Mouse (Mus musculus) hindbrain, embryonic 16.5 days (tissue): ENCODE measurements around the gene Nacc2. TPM values are rescaled to one million over a fixed set of nuclear protein-coding genes. Genes with fewer than 3 reads are reported as not detected.

Experiments used
- ATAC-seq: fragments of 200-750 bp; cut with Nextera tagmentation; 2 replicates; pipeline ENCODE4 v1.8.0; 2017; ENCODE audit warnings: moderate TSS enrichment, moderate library complexity
- H3K27ac ChIP-seq: fragments of 300-500 bp; sonication (generic); 2 replicates; pipeline ENCODE4 v1.5.1; 2014; ENCODE audit warnings: low read depth, mild to moderate bottlenecking, control low read depth, low read length, moderate library complexity
- H3K27me3 ChIP-seq: fragments of 300-500 bp; sonication (generic); replicated peaks from 2 replicates; pipeline ENCODE4 v1.6.1; 2014; ENCODE audit warnings: low read length; ENCODE audit not compliant: control insufficient read depth, insufficient read depth
- H3K36me3 ChIP-seq: fragments of 300-500 bp; sonication (generic); 2 replicates; pipeline ENCODE4 v1.6.1; 2014; ENCODE audit warnings: mild to moderate bottlenecking, low read length, moderate library complexity, mixed read lengths; ENCODE audit not compliant: control insufficient read depth, insufficient read depth
- H3K4me1 ChIP-seq: fragments of 300-500 bp; sonication (generic); 2 replicates; pipeline ENCODE4 v1.6.1; 2014; ENCODE audit warnings: low read depth, low read length; ENCODE audit not compliant: control insufficient read depth, insufficient read depth
- H3K4me2 ChIP-seq: fragments of 300-500 bp; sonication (generic); 2 replicates; pipeline ENCODE4 v1.6.1; 2014; ENCODE audit warnings: mild to moderate bottlenecking, low read length, control low read depth, moderate library complexity
- H3K4me3 ChIP-seq: fragments of 300-500 bp; sonication (generic); 2 replicates; pipeline ENCODE4 v1.5.1; 2014; ENCODE audit warnings: mild to moderate bottlenecking, low read length, control low read depth, moderate library complexity
- H3K9ac ChIP-seq: fragments of 300-500 bp; sonication (generic); 2 replicates; pipeline ENCODE4 v1.6.1; 2014; ENCODE audit warnings: low read depth, mild to moderate bottlenecking, control low read depth, low read length, moderate library complexity
- H3K9me3 ChIP-seq: fragments of 300-500 bp; sonication (generic); 2 replicates; pipeline ENCODE4 v1.6.1; 2014; ENCODE audit warnings: mild to moderate bottlenecking, low read length, moderate library complexity; ENCODE audit not compliant: control insufficient read depth
- WGBS: fragments of 180-500 bp; shearing (Covaris S2); extraction: QIAGEN DNeasy Blood & Tissue Kit; methylation state at CpG from one replicate; pipeline ENCODE4 v1.1.7; 2014; 5-methylcytosine and 5-hydroxymethylcytosine counted together
- polyA plus RNA-seq: library from polyadenylated mRNA; unstranded; fragments of >200 nt; fragmentation: Nextera tagmentation; extraction: Ambion mirVana; gene quantifications from 2 replicates; pipeline ENCODE4 v1.2.1, GENCODE M21; 2015

Nacc2 gene
- polyA plus RNA-seq, 1 experiment from 2014 or later, result 24.5 TPM

DNA sequence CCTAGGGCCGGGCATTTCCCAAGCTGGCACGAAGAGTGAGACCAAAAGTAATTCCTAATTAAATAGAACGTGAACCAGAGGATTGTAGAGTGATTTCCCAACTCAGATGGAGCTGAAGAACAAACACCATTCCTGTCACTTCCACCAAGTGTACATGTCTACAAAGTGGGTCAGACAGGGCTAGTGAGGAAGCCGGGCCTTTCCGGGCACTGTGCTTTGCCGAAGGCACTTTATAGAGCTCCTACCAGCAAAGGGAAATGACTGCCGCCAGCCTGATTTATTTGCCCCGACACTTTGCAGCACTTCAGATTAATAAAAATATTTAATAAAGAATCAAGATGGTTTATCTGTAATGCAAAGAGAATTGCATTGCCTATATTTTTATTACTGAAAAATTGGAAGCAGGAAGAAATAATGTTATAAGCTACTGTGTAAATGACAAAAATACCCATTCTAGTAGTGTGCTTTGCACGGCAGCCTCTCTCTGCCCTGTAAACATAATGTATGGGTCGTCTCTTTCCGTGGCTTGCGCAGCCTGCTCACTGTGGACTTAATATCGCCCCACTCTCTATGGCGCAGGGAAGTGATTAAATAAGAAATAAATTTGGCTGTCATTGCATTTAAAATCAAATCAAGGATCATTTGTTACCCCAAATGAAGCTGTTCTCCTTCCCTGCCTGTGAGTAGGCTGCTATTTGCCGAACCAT is 88.5 kb downstream of the Nacc2 start:
- Histone ChIP-seq H3K4me1 (no peaks in the 10 kb centered on the region), H3K36me3 (no peaks in the 10 kb centered on the region), H3K9ac (no peak overlapping the region), H3K4me2 (no peak overlapping the region), H3K27me3 (no peaks in the 10 kb centered on the region; the same call in 1 of the 2 replicates), H3K27ac (no peak overlapping the region), H3K4me3 (no peak overlapping the region), H3K9me3 (no peaks in the 10 kb centered on the region)
- WGBS, result 75% methylated on average over 15 of the region's 15 CpGs
- ATAC-seq, result no peak

DNA sequence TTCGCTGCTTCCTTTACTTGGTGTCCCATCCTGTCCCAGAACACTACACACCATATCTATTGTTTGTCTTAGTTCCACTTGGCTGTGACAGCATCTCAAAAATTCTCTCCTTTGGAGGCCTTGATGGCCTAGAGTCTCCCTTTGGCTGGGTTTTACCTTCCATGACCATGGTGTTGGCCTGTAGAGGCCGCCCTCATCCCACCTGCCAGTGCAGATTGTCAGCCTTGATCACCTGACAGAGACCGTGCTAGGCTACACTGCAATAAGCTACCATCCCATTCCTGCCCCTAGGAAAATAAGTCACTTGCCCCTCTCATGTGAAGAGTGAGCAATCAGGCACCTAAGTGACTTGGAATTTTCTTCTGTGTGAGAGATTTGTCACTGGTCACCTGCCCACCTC is 92.7 kb downstream of the Nacc2 start:
- Histone ChIP-seq H3K9me3 (no peaks in the 10 kb centered on the region), H3K27ac (no peak overlapping the region), H3K9ac (no peak overlapping the region), H3K36me3 (no peaks in the 10 kb centered on the region), H3K4me2 (no peak overlapping the region), H3K27me3 (no peaks in the 10 kb centered on the region), H3K4me3 (no peak overlapping the region), H3K4me1 (no peaks in the 10 kb centered on the region)
- no peak for ATAC-seq
- 42% methylated on average over 3 of the region's 3 CpGs for WGBS

DNA sequence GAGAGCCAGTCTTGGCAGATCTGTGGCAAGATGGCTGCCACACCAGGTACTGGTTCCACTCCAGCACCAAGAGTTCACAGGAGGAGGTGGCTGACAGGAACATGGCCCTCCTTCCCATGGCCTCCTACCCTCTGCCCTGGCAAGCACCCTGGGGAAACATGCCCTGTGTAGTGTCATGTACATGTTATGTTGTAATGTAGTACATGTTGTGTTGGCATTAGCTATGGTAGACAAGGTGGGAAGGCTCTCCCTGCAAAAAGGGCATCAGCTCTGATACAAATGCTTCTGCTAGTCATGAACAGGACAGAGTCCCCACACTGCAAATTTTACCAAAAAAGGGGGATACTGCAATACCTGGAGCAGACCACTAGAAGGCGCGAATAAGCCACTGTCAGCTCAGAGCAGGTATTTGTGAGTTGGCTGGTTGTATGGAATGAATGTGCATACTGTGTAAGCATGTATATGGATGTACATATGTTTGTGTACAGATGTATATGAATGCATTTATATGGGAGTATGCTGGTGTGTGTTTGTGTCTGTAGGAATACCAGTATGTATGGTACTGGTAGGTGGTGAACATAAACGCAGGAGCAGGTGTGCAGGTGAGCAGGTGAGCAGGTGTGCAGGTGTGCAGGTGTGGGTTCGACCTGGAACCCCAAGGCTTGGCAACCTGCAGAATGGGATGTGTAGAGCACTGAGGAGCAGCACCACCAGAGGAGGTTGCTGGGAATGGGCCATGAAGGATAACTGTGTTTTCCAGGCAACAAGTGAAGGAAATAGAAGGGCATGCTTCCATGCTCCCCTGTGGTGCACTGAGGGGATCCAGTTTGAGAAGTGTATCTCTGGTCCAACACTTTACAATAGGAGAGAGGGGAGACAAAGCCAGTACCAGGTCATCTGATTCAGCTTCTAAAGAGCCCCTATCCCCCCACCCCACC is 98.6 kb downstream of the Nacc2 start:
- Histone ChIP-seq H3K4me2 (no peak overlapping the region), H3K27me3 (no peaks in the 10 kb centered on the region), H3K9me3 (no peaks in the 10 kb centered on the region), H3K4me1 (peaks cover 15% of the 10 kb centered on the region), H3K9ac (no peak overlapping the region), H3K36me3 (no peaks in the 10 kb centered on the region), H3K4me3 (no peak overlapping the region), H3K27ac (no peak overlapping the region)
- WGBS, result 31% methylated on average over 4 of the region's 4 CpGs
- no peak for ATAC-seq

GRCm38 (mm10) chr2:26022626-26023025 is 100.4 kb downstream of the Nacc2 start:
- no peak for ATAC-seq
- no peak overlapping the region for H3K9ac ChIP-seq
- H3K4me3 ChIP-seq, result no peak overlapping the region
- H3K27ac ChIP-seq, result no peak overlapping the region
- H3K9me3 ChIP-seq, result no peaks in the 10 kb centered on the region
- WGBS, result 87% methylated on average over 1 of the region's 1 CpGs
- no peak overlapping the region for H3K4me2 ChIP-seq
- no peaks in the 10 kb centered on the region for H3K27me3 ChIP-seq
- no peaks in the 10 kb centered on the region for H3K36me3 ChIP-seq
- peaks cover 15% of the 10 kb centered on the region for H3K4me1 ChIP-seq

GRCm38 (mm10) chr2:26022258-26022565 is 100.8 kb downstream of the Nacc2 start:
- Histone ChIP-seq H3K27ac (no peak overlapping the region), H3K4me2 (peak overlapping the region; percentile 55), H3K9ac (peak overlapping the region; percentile 48; the same call in 1 of the 2 replicates), H3K36me3 (no peaks in the 10 kb centered on the region), H3K9me3 (no peaks in the 10 kb centered on the region), H3K4me3 (no peak overlapping the region), H3K4me1 (peaks cover 15% of the 10 kb centered on the region), H3K27me3 (no peaks in the 10 kb centered on the region)
- WGBS, result 80% methylated on average over 8 of the region's 8 CpGs
- no peak; the same call in 1 of the 2 replicates for ATAC-seq

GRCm38 (mm10) chr2:26021561-26022257 is 101.3 kb downstream of the Nacc2 start, which contains the start of gene Ubac1:
Gene Ubac1, minus strand, starts transcription at chr2:26021747.
- peak; percentile 94 for ATAC-seq
- peak within 1 kb of the TSS; percentile 88 for H3K27ac ChIP-seq
- 5% methylated on average over 48 of the region's 50 CpGs for WGBS

GRCm38 (mm10) chr2:26020714-26021560 is 102.1 kb downstream of the Nacc2 start:
- no peaks in the 10 kb centered on the region for H3K36me3 ChIP-seq
- H3K9me3 ChIP-seq, result no peaks in the 10 kb centered on the region
- ATAC-seq, result peak; percentile 41
- no peaks in the 10 kb centered on the region for H3K27me3 ChIP-seq
- H3K4me3 ChIP-seq, result peak overlapping the region; percentile 79
- peak overlapping the region; percentile 94 for H3K4me2 ChIP-seq
- WGBS, result 3% methylated on average over 38 of the region's 38 CpGs
- peaks cover 15% of the 10 kb centered on the region for H3K4me1 ChIP-seq
- H3K9ac ChIP-seq, result peak overlapping the region; percentile 90
- peak overlapping the region; percentile 88 for H3K27ac ChIP-seq

More at GRCm38 (mm10) chr2:26021561-26022257, 101.3 kb downstream of the Nacc2 start, which contains the start of gene Ubac1:
- Histone ChIP-seq H3K27me3 (no peaks in the 10 kb centered on the region), H3K36me3 (no peaks in the 10 kb centered on the region), H3K9ac (peak within 1 kb of the TSS; percentile 90), H3K4me2 (peak within 1 kb of the TSS; percentile 94), H3K9me3 (no peaks in the 10 kb centered on the region), H3K4me1 (peaks cover 15% of the 10 kb centered on the region), H3K4me3 (peak within 1 kb of the TSS; percentile 79)

GRCm38 (mm10) chr2:26019923-26020322 is 103.1 kb downstream of the Nacc2 start:
- Histone ChIP-seq H3K4me1 (peaks cover 15% of the 10 kb centered on the region), H3K9ac (no peak overlapping the region), H3K27me3 (no peaks in the 10 kb centered on the region), H3K4me2 (peak overlapping the region; percentile 94), H3K27ac (no peak overlapping the region), H3K4me3 (no peak overlapping the region; the same call in 1 of the 2 replicates), H3K9me3 (no peaks in the 10 kb centered on the region), H3K36me3 (0 out of 2 replicates have a peak, but pooled peaks cover 3% of the 10 kb centered on the region)
- whole genome bisulfite sequencing, result 85% methylated on average over 3 of the region's 3 CpGs
- no peak for ATAC-seq
